Mouse (Mus musculus) neural tube, embryonic 13.5 days (tissue): ENCODE measurements around the gene Kcnq2. TPM values are rescaled to one million over a fixed set of nuclear protein-coding genes. Genes with fewer than 3 reads are reported as not detected.

Source experiments
- ATAC-seq: fragments of 200-750 bp; cut with Nextera tagmentation; 2 replicates; pipeline ENCODE4 v1.8.0; 2017; ENCODE audit warnings: low read depth, mild to moderate bottlenecking, moderate TSS enrichment, moderate library complexity
- H3K27ac ChIP-seq: fragments of 300-500 bp; sonication (generic); replicated peaks from 2 replicates; pipeline ENCODE4 v1.5.1; 2015; ENCODE audit warnings: moderate library complexity, mild to moderate bottlenecking, inconsistent platforms
- H3K27me3 ChIP-seq: fragments of 300-500 bp; sonication (generic); 2 replicates; pipeline ENCODE4 v1.6.1; 2015; ENCODE audit warnings: mild to moderate bottlenecking, inconsistent platforms
- H3K36me3 ChIP-seq: fragments of 300-500 bp; sonication (generic); 2 replicates; pipeline ENCODE4 v1.6.1; 2015; ENCODE audit warnings: mild to moderate bottlenecking, inconsistent platforms
- H3K4me1 ChIP-seq: fragments of 300-500 bp; sonication (generic); replicated peaks from 2 replicates; pipeline ENCODE4 v1.6.1; 2015; ENCODE audit warnings: inconsistent platforms
- H3K4me2 ChIP-seq: fragments of 300-500 bp; sonication (generic); 2 replicates; pipeline ENCODE4 v1.6.1; 2015; ENCODE audit warnings: inconsistent platforms, mild to moderate bottlenecking, moderate library complexity
- H3K4me3 ChIP-seq: fragments of 300-500 bp; sonication (generic); 2 replicates; pipeline ENCODE4 v1.5.1; 2015; ENCODE audit warnings: mild to moderate bottlenecking, inconsistent platforms
- H3K9ac ChIP-seq: fragments of 300-500 bp; sonication (generic); 2 replicates; pipeline ENCODE4 v1.6.1; 2015; ENCODE audit warnings: moderate library complexity, mild to moderate bottlenecking, inconsistent platforms
- H3K9me3 ChIP-seq: fragments of 300-500 bp; sonication (generic); 2 replicates; pipeline ENCODE4 v1.6.1; 2016; ENCODE audit warnings: inconsistent platforms
- WGBS: fragments of 180-500 bp; shearing (Covaris S2); methylation state at CpG from one replicate; pipeline ENCODE4 v1.1.7; 2015; 5-methylcytosine and 5-hydroxymethylcytosine counted together
- polyA plus RNA-seq: library from polyadenylated mRNA; unstranded; fragments of >200 nt; fragmentation: Nextera tagmentation; extraction: Ambion mirVana; gene quantifications from 2 replicates; pipeline ENCODE4 v1.2.1, GENCODE M21; 2015

Gene Kcnq2
- polyA plus RNA-seq, 1 experiment from 2014 or later = 43.9 TPM

DNA sequence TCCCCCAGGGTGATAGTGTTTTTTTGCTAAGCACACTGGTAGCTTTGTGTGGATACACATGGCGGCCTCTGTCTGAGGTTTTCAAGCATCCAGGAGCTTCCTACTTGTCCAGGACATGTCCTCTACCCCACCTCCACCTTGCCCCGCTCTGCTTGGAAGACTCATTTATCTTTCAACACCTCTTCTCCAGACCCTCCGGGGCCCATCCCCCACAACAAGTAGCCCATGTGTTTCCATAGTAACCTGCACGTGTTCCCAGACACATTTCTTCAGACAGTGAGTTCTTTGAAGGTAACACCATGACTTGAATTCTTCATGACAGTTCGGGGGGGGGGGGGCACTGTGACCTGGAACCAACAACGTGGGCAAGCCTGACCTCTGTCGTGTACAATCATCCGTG lies 77.8 kb downstream of the Kcnq2 start:
- Histone ChIP-seq H3K27ac (no peak overlapping the region), H3K9ac (no peak overlapping the region), H3K4me1 (peaks cover 32% of the 10 kb centered on the region), H3K36me3 (no peaks in the 10 kb centered on the region), H3K27me3 (no peaks in the 10 kb centered on the region), H3K4me2 (no peak overlapping the region), H3K4me3 (no peak overlapping the region), H3K9me3 (no peaks in the 10 kb centered on the region)
- WGBS = 30% methylated on average over 8 of the region's 8 CpGs
- no peak for ATAC-seq

DNA sequence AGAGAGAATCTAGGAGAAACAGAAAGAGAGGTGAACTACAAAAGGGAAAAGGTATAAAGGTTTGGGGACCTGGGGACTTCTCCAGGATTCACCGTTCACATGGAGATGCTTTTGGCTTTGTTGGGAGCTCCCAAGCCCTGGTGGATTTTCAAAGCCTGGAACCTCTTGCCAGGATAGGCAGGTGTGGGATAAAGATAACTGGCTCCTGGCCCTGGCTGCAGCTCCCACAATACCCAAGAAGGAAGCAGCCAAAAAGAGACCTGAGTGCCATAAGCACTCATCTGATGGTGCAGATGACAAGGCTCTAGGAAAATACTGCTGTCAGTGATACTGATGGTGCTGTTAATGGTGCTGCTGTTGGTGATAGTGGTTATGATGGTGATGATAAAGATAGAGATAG lies 82.9 kb downstream of the Kcnq2 start:
- ATAC-seq = no peak
- 89% methylated on average over 1 of the region's 1 CpGs for WGBS

DNA sequence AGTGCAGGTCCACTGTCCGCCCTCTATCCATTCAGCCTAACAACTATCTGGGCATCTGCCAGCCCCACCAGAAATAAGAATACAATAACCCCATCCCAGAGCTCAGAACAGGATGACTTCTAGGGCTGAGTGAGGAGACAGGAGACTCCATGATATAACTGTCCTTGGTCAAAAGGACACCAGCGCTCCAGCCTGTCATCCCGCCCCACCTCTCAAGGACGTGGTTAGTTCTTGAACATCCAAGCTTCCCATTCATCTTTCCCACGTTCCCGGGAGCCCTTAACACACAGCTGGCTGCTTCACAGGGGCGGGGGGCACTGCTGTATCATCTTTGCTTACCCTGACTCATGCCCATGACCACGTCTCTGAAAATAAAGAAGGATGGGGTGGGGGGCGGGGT lies 86.1 kb downstream of the Kcnq2 start:
- no peak for ATAC-seq
- Histone ChIP-seq H3K9ac (no peak overlapping the region), H3K4me2 (no peak overlapping the region), H3K4me3 (no peak overlapping the region), H3K36me3 (no peaks in the 10 kb centered on the region), H3K27me3 (no peaks in the 10 kb centered on the region), H3K27ac (no peak overlapping the region), H3K9me3 (no peaks in the 10 kb centered on the region), H3K4me1 (peaks cover 32% of the 10 kb centered on the region)
- 81% methylated on average over 9 of the region's 9 CpGs for WGBS

More for the DNA sequence above, 82.9 kb downstream of the Kcnq2 start:
- H3K27ac ChIP-seq = no peak overlapping the region
- peaks cover 33% of the 10 kb centered on the region for H3K4me1 ChIP-seq
- H3K27me3 ChIP-seq = no peaks in the 10 kb centered on the region
- no peaks in the 10 kb centered on the region for H3K36me3 ChIP-seq
- no peaks in the 10 kb centered on the region for H3K9me3 ChIP-seq
- H3K4me2 ChIP-seq = no peak overlapping the region
- H3K9ac ChIP-seq = no peak overlapping the region
- no peak overlapping the region for H3K4me3 ChIP-seq

DNA sequence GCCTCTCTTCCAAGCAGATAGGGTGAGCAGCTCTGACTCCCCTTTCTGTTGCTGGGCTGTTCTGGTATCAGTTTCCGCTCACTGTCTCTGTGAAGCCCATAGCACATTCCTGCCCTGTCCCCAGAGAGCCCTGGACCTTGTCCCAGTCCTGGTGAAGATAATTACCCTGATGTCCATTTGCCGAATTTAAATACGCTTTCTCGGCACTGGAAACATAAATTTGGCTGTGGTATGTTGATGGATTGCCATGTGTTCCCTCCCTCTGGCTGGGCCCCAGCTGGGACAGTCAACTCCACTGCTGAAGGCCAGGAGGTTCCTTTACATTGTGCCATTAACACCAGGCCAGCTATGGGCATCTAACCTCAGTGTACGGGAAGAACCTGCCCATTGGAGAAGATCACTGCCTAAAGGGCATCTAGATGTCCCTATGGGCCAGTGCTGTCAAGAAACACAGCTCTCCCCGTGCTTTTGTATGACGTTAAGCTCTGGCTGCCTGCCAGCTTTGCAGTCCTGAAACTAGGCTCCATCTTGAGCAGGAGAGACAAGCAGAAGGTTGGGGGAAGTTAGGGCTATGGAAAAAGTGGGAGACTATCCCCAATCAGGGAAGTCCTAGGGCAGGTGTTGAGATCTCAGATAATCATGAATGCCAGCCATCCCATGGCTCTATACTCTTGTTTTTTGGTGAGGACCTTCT lies 86.7 kb downstream of the Kcnq2 start:
- Histone ChIP-seq H3K4me2 (no peak overlapping the region), H3K4me3 (no peak overlapping the region), H3K4me1 (peaks cover 36% of the 10 kb centered on the region), H3K9me3 (no peaks in the 10 kb centered on the region), H3K9ac (no peak overlapping the region), H3K27me3 (no peaks in the 10 kb centered on the region), H3K27ac (no peak overlapping the region), H3K36me3 (no peaks in the 10 kb centered on the region)
- ATAC-seq = no peak
- 20% methylated on average over 7 of the region's 7 CpGs for WGBS

DNA sequence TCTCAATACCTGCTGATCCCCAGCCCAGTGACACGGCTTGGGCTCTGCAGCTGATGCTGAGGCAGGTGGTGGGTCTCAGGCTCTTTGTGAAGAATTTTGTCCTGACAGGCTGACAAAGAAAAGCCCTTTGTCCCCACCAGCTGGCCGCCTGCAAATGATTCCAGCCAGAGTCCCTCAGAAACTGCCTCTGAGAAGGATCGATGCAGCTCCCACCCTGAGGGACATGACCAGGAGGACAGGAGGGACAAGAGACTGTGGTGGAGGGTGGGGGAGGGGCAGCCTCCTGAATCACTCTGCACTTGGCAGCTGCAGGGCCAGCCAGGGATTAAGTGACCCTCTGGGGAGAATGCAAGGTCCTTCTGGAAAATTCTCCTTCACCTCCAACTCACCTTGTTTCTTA lies 91.1 kb downstream of the Kcnq2 start:
- WGBS = 3% methylated on average over 3 of the region's 3 CpGs
- Histone ChIP-seq H3K4me1 (peaks cover 54% of the 10 kb centered on the region), H3K9me3 (no peaks in the 10 kb centered on the region), H3K9ac (no peak overlapping the region), H3K36me3 (no peaks in the 10 kb centered on the region), H3K4me2 (no peak overlapping the region), H3K27me3 (peaks cover 17% of the 10 kb centered on the region), H3K4me3 (no peak overlapping the region), H3K27ac (peak overlapping the region; percentile 59; the same call in 1 of the 2 replicates)
- no peak for ATAC-seq

DNA sequence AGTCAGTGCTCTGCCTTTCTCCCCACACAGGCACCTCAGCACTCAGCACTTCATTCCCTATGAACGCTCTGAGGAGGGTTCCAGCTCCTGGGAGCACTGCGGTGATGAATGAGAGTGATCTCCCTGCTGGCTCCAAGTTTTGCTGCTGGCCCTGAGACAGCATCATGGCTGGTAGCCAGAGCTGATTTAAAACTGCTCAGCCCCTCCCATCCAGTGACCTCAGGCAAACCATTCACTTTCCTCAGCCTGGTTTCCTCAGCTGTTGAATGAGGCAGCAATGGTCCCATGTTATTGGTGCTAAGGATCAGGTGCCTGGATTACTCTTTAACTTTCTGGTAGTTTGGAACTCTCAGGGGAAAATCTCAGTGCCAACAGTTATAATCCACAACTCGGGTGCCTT lies 91.7 kb downstream of the Kcnq2 start, which contains the start of gene Chrna4:
Gene Chrna4, minus strand, starts transcription at position 110 of the 400 bp plus-strand sequence.
- peaks cover 17% of the 10 kb centered on the region for H3K27me3 ChIP-seq
- no peaks in the 10 kb centered on the region for H3K36me3 ChIP-seq
- peak; percentile 29; the same call in 1 of the 2 replicates for ATAC-seq
- 32% methylated on average over 3 of the region's 3 CpGs for WGBS
- H3K27ac ChIP-seq = peak within 1 kb of the TSS; percentile 59
- H3K4me1 ChIP-seq = peaks cover 51% of the 10 kb centered on the region
- H3K4me2 ChIP-seq = no peak within 1 kb of the TSS
- H3K9me3 ChIP-seq = no peaks in the 10 kb centered on the region
- peak within 1 kb of the TSS; percentile 41; the same call in 1 of the 2 replicates for H3K9ac ChIP-seq
- no peak within 1 kb of the TSS for H3K4me3 ChIP-seq

DNA sequence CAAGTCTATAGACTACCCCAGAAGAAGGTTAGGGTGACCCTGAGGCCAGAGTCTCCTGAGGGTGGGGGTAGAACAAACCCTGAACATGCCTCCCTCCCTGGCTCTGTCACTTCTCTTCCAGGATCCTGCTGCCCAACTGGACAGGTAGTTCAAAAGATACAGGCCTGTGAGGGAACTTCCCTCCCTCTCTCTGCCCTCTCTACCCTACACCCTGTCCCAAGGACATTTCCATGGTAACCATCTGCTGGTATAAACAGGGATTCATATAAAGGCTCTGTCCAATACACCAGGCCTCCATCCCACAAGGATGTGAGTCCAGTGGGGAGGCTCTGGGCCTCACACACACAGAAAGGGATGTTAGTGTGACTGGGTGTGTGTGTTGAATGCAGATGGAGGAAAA lies 92.7 kb downstream of the Kcnq2 start:
- Histone ChIP-seq H3K9ac (peak overlapping the region; percentile 41; the same call in 1 of the 2 replicates), H3K27ac (peak overlapping the region; percentile 59), H3K4me1 (peaks cover 55% of the 10 kb centered on the region), H3K27me3 (peaks cover 17% of the 10 kb centered on the region), H3K4me3 (no peak overlapping the region), H3K4me2 (no peak overlapping the region), H3K36me3 (no peaks in the 10 kb centered on the region), H3K9me3 (no peaks in the 10 kb centered on the region)
- 0 out of 2 replicates have a peak, but pooled peaks have one; percentile 5 for ATAC-seq

DNA sequence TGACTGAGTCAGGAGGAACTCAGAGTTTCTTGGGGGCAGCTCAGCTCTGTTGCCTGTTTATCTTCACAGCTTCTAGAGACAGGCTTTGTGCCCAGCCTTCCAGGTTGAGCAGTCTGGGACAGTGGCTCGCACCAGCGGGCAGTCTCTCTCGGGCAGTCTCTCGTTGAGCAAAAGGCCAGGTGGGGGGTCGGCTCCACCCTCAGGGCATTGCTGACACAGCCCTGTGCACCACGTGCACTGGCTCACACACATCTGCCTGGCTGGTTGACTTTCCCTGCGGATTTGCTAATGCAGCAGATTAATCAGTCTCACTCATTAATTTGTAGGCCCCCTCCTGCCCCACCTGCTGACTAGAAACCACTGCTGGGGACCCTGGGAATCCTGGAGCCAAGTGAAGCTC lies 93.2 kb downstream of the Kcnq2 start:
- Histone ChIP-seq H3K4me3 (no peak overlapping the region), H3K4me2 (no peak overlapping the region), H3K4me1 (peaks cover 59% of the 10 kb centered on the region), H3K9me3 (no peaks in the 10 kb centered on the region), H3K36me3 (no peaks in the 10 kb centered on the region), H3K27me3 (peaks cover 17% of the 10 kb centered on the region), H3K9ac (no peak overlapping the region), H3K27ac (peak overlapping the region; percentile 59)
- peak; percentile 45 for ATAC-seq
- 4% methylated on average over 7 of the region's 7 CpGs for WGBS

DNA sequence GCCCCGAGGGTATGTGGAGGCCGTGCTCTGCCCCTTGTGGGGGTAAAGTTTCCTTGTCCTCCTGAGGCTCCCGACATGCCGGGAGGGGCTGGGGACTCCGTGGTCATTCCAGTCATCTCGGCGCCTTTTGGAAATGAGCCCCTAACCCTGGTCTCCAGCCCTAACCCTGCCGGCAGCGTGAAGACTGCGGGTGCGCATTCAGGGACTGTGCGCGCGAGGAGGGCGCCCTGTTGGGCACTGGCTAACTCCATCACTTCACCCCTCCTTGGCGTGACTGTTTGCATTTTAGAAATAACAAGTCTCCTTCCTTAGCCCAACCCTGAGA lies 95.8 kb downstream of the Kcnq2 start:
- H3K9me3 ChIP-seq = no peaks in the 10 kb centered on the region
- H3K4me1 ChIP-seq = peaks cover 68% of the 10 kb centered on the region
- H3K4me2 ChIP-seq = peak overlapping the region; percentile 85
- 0 out of 2 replicates have a peak, but pooled peaks cover 12% of the 10 kb centered on the region for H3K36me3 ChIP-seq
- ATAC-seq = 0 out of 2 replicates have a peak, but pooled peaks have one; percentile 10
- peak overlapping the region; percentile 74 for H3K4me3 ChIP-seq
- peaks cover 17% of the 10 kb centered on the region for H3K27me3 ChIP-seq
- peak overlapping the region; percentile 65 for H3K27ac ChIP-seq
- H3K9ac ChIP-seq = peak overlapping the region; percentile 87
- WGBS = 1% methylated on average over 16 of the region's 16 CpGs

DNA sequence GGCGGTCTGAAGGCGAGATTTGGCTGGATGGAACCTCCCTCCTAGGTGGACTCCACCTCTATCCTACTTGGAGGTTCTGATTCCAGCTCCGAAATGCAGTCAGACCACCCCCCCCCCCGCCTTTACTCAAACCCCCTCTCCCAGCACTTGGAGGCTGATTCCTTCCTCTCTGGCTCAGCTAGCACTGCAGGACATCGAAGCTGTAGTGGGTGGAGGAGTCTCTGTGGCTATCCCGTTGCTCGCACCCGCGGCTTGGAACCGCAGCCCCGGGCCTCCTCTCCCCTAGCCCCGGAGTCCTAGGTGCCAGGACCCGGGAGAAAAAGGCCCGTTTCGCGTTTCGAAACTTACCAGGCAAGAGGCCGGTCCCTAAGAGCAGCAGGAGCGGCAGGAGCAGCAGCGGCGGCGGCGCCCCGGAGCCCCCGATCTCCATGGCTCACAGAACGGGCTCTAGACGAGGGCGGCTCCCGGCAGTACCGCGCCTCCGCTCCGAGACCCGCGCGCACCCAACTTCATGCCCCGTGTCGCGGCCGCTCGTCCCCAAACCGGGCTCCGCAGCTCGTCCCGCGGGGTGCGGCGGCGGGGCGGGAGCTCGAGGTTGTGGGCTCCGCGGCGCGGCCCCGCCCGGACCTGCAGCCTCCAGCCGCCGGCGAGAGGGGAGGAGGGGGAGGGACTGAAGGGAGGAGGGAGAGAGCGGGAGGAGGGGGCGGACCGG lies 96.3 kb downstream of the Kcnq2 start:
- peaks cover 63% of the 10 kb centered on the region for H3K4me1 ChIP-seq

DNA sequence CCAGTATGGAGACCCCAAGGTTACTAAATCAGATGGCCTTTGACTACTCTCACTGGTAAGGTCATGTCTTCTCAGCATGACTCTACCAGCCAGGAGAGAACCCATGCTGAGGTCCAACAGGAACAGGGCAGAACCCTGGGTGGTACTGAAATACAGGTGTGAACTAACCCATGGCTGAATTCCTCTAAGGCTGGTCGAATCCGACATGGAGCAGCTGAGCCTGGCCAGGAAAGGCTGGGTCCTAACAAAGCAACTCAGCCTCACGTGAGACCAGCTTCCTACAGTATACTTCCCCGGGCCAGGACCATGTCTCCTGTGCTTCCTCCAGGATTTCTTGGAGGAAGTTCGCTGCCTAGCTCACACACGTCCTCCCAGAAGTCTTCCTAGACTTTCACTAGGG lies 98.5 kb downstream of the Kcnq2 start:
- H3K9me3 ChIP-seq = no peaks in the 10 kb centered on the region
- 87% methylated on average over 6 of the region's 6 CpGs for WGBS
- H3K9ac ChIP-seq = no peak overlapping the region
- no peak overlapping the region for H3K27ac ChIP-seq
- no peak for ATAC-seq
- H3K4me3 ChIP-seq = no peak overlapping the region
- peaks cover 17% of the 10 kb centered on the region for H3K27me3 ChIP-seq
- peaks cover 34% of the 10 kb centered on the region for H3K36me3 ChIP-seq
- H3K4me2 ChIP-seq = 0 out of 2 replicates have a peak overlapping the region, but pooled peaks have one; percentile 85
- peaks cover 54% of the 10 kb centered on the region for H3K4me1 ChIP-seq

More for the DNA sequence above, 96.3 kb downstream of the Kcnq2 start:
- Histone ChIP-seq H3K9ac (peak overlapping the region; percentile 87), H3K9me3 (no peaks in the 10 kb centered on the region), H3K27me3 (peaks cover 17% of the 10 kb centered on the region), H3K27ac (peak overlapping the region; percentile 65), H3K36me3 (peaks cover 17% of the 10 kb centered on the region), H3K4me3 (peak overlapping the region; percentile 74), H3K4me2 (peak overlapping the region; percentile 85)
- peak; percentile 17 for ATAC-seq
- 2% methylated on average over 53 of the region's 63 CpGs for WGBS

DNA sequence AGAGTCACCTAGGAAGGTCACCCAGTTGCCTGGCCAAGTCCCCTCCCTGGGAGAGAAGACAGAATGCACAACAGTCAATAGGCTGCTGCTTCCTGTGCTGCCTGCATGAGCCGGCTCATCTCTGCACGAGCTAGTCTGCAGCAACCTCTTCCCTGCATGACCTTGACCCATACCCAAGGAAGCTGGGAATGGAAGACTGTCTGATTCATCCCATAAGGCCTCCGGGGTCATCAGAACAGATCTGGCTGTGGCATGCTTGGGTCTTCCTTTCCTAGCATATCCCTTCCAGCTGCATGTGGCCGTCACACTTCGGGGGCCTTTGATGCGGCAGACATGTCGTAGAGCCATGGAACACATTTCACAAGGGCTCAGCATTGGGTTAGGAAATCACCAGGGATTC lies 99.9 kb downstream of the Kcnq2 start:
- no peak for ATAC-seq
- H3K4me2 ChIP-seq = no peak overlapping the region
- H3K27ac ChIP-seq = no peak overlapping the region
- H3K27me3 ChIP-seq = peaks cover 7% of the 10 kb centered on the region
- peaks cover 34% of the 10 kb centered on the region for H3K36me3 ChIP-seq
- H3K4me1 ChIP-seq = peaks cover 62% of the 10 kb centered on the region
- H3K9ac ChIP-seq = no peak overlapping the region
- H3K4me3 ChIP-seq = no peak overlapping the region
- WGBS = 84% methylated on average over 7 of the region's 7 CpGs
- H3K9me3 ChIP-seq = no peaks in the 10 kb centered on the region
